Mouse (Mus musculus): ENCODE results near the gene Dlgap5.

Dlgap5 gene

DNA sequence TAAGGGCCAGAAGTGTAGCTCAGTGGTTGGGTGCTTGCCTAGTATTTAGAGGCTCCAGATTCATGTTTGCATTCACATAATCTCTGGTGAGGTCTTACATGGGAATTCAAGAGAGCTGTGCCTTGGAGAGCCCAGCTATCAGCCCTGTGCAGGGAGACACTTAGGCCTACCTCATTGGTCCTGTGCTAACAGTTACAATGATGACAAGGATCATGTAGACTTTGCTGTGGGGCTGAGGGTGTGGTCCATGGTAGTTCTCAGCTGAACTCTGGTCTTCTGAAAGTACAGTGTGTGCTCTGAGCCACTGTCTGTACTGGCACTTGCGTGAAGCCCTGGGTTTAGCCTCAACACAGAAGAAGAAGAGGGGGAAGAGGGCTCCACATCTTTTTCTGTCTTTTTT, 71.5 kb downstream of the Dlgap5 start:
- DNase-seq = no peak

DNA sequence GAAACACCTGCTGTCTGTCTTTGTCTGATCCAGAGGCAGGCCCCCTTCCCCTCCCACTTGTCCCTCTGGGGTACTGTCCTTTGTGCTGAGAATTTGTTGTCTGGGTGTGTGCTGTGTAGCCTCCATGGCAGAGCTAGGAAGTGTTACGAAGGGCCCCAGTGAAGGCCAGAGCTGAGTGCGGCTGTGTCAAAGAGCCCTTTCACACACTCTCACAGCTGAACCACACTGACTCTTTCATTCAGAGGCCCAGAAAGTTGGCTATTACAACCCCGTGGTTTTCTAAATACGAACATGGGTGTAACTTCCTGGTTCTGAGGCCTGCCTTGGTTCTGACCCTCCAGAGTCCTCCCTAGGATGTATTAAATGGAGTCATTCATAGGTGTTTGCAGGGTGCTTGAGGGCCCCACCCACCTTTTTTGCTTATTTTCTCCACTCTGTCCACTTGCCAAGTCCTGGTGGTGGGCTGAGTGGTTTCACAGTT, 76.4 kb downstream of the Dlgap5 start:
- DNase-seq = no peak

DNA sequence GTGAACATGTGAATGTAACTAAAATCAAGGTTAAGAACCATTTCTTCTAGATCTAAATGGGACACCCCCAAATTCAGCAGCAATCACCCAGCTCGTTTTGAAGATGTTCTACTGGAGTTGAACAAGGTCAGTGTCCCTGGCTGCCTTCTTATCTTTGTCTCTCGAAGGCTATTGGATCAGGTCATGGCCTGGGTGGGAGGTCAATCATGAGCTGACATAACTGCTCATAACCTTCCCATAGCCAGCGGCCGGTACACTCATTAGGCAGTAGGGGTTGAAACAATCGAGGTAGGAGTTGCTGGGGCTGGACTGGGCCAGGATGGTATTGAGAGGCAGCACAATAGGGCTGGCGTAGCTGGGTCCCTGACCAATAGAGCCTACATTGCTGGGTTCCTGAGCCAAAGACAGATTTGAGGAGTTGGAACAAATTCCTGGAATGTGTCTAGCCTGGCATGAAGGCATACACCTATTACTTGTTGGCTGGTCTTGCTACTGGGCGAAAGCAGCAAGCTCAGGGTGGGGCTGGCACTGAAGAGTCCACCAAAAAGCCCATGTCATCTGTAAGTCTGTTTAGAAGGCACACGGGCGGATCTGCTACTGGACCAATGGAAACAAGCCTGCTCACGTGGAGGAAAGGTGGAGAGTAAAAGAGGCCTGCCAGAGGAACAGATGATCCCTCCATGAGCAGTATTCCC, 77.8 kb downstream of the Dlgap5 start:
- no peak for DNase-seq

Measured in kidney, postnatal 14 days (tissue).